Mouse (Mus musculus) gastrocnemius, postnatal 25 days (tissue): ENCODE data around the gene Kcnn4. TPM values are rescaled to one million over a fixed set of nuclear protein-coding genes. Genes with fewer than 3 reads are reported as not detected.

ENCODE experiments used
- DNase-seq: peaks from one replicate; pipeline ENCODE4 v3.0.0; 2022
- long read RNA-seq, 2 experiments: library from polyadenylated mRNA; stranded (forward); transcript quantifications; one replicate each; pipeline ENCODE4 v2.0.0; 2021
- total RNA-seq, 2 experiments: library from RNA; stranded (reverse); gene quantifications; 1 replicate in 1 of 2; 2 replicates in 1 of 2; pipeline ENCODE4 v1.2.3; 2021

The Kcnn4 gene
- under 1 TPM; 0.13 to 0.70 TPM for total RNA-seq
- long read RNA-seq, experiment 1 = 0 reads
- long read RNA-seq, experiment 2 = 0 reads

DNA sequence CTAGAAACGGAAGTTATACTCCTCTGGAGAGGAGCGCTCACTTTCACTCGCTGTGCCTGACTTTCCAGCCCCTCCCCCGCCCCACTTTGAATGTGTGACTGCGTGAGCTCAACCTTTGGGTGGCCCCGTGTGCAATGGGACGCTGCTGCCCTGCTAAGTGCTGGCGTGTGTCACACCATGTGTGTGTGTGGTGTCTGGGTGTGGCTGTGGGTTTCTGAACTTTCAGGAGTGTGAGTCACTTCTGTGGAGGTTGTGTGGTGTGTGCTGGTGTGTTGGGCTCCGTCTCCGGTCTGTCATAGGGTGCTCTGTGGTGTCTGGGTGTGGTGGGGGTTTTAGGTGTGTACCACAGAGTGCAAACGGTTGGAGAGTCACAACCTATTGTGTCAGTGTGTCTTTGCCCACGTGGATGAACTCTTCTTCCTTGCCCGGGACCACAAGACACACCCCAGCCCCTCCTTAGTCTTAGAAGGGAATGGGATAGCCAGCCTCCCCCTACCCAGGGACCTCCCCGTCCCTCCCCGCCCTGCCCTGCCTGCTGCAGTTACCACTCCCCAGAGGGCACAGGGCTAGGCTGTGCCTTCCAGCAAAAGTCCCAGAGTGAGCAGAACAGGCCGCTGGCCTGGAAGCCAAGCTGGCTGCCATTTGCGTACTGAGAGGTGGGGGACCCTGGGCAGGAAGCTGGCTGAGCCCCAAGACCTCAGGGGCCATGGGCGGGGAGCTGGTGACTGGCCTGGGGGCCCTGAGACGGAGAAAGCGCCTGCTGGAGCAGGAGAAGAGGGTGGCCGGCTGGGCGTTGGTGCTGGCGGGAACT, at the start of gene Kcnn4:
TSS of gene Kcnn4 (plus strand) at position 533 of the 811 bp plus-strand sequence.
- DNase-seq = no peak

DNA sequence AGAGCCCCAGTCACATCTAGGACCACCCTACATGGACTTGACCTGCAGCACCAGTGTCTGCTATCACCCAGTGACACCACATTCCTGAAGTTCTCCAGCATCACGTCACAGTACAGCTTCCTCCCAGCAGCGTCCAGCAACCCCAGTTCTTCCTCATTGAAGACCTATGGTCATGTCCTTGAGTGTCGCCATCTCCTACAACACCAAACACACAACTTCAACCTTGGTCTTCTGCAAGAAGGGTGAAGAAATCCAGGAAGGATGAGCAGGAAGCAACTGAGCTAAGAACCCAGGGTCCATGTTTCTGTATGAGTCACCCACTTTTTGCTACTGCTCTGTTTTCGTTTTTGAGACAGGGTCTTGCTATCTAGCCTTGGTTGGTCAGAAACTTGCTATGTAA, 47.5 kb upstream of the Kcnn4 start:
- DNase-seq = no peak

DNA sequence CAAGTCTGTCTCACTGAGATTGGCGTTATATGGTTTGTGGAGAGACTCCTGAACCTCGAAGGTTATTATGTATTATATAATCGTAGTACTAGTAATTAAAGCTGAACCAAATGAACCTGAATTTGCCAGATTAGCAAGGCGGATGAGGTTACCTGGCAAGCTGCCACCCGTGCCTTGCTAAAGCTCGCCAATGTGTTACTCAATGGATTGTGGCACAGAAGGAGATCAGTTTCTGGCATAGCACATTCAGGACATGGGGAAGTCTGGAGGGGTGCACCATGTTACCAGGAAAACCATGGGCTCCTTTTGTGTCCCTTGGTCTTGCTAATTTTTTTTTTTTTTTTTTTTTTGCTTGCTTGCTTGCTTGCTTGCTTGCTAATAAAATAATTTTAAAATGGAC, 44.9 kb upstream of the Kcnn4 start:
- no peak for DNase-seq

DNA sequence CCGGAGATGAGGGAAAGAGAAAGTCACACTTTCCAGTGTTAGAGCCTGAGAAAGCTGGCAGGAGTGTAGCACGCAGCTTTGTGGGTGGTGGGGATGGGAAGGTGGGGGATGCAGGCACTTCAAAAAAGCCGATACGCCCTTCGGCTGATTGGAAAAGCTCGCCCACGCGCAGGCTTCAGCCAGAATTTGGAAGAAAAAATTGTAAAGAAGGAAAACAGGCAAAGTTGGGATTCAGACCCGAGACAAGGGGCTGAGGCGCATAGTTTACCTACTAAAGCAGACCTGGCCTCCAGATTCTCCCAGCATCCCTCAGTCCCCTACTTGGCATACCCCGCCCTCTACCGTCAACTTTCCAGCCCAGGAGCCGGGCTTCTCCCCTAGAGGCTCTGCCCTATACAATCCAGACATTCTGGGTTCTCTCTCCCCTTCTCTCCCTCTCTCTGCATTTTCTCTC, 44.4 kb upstream of the Kcnn4 start:
- DNase-seq = no peak

DNA sequence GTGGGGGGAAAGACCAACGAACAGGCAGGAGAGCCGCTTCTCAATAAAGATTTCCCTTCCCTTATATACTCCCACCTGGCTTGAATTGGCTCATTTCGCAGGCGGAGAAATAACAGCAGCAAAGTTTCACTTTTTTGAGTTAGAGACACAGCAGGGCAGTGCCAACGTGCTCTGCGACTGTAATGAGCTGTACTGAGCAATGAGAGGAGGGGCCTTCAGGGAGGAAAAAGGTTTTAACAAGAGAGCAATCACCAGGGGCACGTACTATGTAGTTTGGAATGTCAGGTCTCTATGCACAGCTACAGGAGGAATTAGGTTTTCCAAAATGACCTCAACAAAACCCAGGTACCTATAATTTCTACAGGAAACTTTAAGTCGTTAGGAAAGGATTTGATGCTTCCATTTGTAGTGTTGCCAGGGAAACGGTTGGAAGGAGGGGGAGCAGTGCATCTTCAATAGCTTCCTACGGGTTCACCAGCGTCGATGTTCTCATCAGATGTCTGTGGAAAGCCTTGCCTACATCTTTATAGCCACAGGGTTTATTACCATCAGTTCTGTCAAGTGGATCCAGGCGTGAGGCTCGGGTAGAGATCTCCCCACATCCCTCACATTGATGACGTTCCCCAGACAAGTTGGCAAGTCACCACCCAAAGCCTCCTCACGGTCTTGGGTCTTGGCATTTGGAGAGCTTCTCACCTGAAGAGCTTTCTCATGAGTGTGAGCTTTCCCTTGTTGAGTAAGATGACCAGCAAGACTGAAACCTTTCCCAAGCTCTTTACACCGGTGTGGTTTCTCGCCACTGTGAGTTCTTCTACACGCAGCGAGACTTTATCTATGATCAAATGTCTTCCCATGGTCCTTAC, 43.6 kb upstream of the Kcnn4 start:
- no peak for DNase-seq

DNA sequence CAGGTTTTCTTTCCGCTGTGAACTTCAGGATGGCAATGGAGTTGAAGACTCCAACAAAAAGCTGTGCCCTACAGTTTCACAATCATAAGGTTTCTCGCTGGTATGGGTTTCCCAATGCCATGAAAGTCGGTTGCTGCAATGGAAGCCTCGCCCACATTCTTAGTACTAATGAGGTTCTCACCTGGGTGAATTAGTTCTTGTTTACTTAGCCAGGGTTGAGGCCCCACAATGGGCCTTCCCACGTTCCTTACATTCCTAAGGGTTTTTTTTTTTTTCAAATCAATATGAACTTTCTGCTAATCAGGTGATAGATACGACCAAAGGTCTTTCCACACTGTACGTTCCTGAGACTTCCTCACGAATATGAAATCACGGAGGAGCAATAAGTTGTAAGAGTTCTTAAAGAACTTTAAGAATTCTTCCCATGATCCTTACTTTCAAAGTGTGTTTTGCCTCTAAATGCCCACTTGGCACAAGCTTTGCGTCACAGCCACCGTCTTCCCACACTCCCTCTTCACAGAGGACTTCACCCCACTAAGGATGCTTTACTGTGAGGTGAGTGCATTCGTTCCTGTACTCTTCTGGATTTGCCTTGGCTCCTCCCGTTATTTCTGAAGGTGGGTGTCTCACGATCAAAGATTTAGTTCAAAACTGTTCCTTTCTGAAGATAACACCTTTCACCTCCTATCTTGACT, 42.6 kb upstream of the Kcnn4 start:
- no peak for DNase-seq

DNA sequence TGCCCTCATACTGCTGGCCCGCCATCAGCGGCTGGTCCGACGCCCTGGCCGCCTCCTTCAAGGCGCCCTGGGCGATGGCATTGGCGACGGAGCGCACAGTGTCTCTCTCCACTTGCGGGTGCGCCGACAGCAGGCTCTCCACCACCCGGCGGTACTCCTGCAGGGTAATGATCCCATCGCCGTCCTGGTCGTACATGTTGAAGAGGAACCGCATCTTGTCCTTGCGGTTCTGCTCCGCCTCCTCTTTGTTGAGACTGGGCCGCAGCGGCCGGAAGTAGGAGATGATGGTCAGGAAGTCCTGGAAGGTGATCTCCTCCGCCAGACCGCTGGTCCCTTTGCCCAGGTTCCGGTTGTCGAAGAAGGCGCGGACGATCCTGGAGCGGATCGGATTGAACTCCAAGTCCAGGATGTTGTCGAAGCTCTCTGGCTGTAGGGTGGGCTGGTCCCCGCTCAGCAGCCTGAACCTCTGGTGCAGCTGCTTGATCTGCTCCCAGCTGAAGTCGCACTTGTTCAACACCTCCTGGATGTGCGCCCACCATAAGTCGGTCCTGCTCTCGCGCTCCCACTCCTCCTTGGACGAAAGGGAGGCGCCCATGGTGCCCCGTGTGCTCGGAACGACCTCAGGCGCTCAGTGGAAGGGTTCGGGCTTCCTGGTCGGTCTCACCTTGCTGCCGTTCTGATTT, 36.6 kb upstream of the Kcnn4 start, which contains the start of gene Tescl:
TSS of gene Tescl (minus strand) at position 633 of the 683 bp plus-strand sequence.
- no peak for DNase-seq

DNA sequence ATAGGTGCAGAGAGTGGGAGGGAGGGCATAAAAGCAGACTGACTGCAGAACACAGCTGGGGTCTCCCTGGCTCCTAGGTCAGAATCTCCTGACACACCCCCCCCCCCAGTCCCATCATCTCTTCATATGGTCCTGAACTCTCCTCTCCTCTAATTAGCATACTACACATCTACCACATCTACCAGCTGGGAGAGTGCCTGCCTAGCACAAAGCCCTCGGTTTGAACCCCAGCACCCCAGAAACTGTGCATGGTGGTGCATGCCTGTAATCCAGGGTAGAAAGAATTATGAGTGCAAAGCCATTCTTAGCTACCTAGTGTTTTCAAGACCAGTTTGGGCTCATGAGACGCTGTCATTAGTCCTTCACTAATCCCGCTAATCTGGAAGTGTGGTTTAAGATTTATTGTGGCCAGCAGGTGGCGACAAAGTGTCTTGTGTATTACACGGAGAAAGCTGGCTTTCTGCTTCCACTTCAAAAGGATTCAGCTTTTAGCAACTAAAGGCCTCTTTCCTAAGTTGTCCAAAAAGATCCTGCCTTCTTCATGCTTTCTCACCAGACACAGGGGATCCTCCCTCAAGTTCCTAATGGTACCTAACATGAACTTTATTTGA, 34.3 kb upstream of the Kcnn4 start:
- DNase-seq = no peak

DNA sequence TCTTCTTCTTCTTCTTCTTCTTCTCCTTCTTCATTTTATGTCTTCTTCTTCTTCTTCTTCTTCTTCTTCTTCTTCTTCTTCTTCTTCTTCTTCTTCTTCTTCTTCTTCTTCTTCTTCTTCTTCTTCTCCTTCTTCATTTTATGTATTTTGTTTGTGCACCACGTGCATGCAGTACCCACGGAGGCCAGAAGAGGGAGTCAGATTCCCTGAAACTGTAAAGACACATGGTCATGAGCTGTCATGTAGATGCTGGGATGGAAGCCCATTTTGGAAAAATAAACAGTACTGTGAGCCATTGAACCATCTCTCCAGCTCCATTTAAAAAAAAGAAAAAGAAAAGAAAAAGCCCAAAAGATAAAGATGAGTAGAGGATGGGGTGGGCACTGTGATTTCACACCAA, 31.8 kb upstream of the Kcnn4 start:
- DNase-seq = no peak

DNA sequence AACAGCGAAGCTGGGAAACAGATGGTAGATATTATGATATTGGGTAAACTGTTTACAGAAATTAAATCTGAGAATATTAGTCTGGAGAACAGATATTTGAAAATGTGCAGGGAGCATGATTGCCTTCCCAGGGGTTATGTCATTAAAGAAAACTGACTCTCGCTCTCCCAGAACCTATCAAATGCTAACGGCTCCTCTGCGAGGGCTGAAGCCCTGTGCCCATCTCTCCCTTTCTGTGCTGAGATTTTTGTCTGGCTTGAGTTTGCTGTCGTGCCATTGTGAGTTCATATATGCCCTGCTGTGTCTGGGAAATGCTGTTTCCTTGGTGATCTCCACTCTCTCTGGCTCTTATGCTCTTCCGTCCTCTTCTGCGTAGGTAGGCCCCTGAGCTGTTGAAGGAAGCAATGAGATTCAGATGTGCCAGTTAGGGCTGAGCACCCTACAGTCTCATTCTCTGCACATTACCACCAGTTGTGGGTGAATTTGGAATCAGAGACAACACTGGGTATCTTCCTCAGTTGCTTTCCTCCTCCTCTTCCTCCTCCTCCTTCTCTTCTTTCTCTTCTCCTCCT, 26.3 kb upstream of the Kcnn4 start:
- no peak for DNase-seq

DNA sequence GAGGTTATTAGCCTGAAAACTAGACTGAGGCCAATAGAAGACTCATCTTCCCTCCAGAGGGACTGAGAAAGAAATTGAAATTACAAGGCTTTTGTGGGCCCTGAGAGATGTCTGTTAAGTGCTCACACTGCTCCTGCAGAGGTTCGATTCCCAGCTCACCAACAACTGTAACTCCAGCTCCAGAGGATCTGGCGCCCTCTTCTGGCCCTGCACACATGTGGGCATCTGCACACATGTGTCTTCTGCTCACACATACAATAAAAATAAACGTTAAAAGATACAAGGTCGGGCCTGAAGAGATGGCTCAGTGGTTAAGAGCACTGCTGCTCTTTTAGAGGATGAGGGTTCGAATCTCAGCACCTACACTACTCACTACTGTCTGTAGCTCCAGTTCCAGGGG, 23.6 kb upstream of the Kcnn4 start:
- no peak for DNase-seq

DNA sequence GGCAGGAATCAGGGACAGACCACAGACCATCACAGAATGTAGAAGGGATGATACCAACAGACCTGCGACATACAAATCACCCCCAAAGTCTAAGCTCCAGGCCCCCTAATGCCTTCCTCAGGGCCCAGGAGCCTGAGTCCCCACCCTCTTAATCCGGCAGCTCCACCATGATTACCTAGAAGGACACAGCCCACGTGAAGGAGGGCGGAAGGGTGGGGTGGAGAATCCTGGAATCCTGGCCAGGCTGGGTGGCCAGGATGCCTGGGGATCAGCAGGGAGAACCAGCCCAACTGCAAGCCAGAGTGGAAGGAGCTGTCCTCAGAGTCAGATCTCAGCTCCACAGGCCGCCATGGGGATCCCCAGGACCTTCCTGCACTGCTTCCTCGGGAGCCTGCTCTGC, 21.2 kb upstream of the Kcnn4 start, which contains the start of gene Lypd5:
TSS of gene Lypd5 (plus strand) at position 301 of the 400 bp plus-strand sequence.
- no peak for DNase-seq

DNA sequence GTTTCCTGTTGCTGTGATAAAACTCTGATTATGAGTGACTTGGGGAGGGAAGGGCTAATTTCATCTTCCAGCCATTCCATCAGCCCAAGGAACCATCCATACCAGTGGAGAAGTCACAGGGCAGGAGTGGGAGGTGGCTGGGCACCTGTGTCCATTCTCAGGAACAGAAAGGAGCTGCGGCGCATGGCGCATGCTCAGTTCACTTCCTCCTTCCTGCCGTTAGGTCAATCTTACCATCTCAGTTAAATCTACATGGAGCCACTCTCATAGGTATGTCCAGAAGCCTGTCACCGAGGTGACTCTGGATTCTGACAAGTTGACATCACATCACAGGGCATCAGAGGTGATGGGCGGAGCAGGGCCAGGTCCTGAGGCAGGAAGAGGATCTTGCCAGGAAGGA, 14.4 kb upstream of the Kcnn4 start:
- DNase-seq = no peak

DNA sequence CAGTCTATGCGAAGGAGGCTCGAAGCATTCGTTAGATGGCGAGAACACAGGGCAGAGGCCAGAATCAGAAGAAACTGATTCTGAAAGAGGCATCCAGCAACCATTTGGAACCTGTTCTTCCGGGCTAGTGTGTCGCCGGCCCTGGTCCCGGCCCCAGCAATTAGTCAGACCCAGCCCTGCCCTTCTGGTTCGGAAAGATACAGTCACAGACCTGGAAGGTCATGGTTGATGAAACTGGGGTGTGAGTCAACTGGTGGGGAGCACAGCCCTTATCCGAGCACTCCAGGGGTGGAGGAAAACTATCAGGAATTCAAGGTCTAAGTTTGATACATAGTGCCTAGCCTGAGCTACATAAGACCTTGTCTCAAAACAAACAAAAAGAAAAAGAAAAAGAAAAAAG, 14.0 kb upstream of the Kcnn4 start:
- DNase-seq = no peak

DNA sequence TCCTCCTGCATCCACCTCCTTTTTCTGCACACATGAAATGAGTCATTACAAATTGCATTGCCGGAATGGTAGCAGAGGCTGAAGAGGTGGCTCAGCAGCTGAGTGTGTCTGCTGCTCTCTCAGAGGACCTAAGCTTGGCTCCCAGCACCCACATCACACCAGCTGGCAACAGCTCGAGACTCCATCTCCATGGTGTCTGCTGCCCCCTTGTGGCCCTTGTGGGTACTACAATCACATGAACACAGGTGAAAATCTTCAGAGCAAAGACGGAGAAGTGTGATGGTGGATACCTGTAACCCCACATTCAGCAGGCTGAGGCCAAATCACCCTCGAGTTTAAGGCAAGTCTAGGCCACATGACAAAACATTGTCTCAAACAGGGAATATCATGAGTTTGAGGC, 12.2 kb upstream of the Kcnn4 start:
- no peak for DNase-seq

DNA sequence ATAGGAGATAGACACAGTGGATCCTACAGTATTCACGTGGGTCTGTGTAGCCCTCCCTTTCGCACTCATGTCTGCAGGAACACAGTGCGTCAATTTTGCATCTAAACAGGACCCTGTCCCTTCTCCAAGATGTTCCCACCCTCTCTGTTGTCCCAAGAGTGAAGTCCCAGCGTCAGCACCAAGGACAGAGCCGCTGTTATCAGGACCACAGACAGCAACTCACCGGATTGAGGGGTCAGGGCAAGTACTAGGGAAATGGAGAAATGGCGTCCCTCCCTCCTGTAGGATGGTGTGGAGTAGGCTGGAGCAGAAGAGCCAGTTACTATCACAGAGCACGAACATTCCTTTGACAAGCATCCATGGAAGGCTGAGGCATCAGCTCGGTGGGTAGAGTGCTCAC, 10.8 kb upstream of the Kcnn4 start:
- no peak for DNase-seq

DNA sequence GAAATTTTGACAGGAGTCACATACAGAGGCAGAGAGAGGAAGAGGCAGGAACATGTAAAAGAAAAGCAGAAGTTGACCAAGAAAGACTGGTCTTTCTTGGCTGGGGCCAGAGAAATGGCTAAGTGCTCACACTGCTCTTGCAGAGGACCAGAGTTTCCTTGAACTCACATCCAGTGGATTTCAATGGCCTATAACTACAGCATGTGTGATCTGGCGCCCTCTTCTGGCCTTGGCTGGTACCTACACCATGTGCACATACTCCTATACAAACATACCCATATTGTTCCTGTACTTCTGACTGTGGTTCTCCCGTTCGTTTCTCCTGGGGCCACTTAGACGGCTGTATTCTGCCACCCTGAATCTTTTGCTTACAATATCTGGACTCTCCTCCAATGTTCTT, 9.1 kb upstream of the Kcnn4 start:
- no peak for DNase-seq

DNA sequence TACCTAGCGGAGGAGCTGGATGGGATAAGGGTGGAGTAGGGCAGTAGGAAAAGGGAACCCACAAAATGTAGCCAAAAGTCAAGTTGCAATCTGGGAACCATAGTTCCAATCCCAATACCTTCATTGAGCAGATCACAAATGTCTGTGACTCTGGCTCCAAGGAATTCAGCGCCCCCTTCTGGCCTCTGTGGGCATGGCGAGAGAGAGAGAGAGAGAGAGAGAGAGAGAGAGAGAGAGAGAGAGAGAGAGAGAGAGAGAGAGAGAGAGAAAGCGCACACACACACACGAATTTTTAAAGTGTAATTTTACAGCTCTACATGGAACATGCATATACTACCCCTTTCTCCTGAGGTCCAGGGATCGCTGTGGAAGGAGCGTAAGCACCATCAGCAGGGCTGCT, 6.8 kb upstream of the Kcnn4 start:
- no peak for DNase-seq

DNA sequence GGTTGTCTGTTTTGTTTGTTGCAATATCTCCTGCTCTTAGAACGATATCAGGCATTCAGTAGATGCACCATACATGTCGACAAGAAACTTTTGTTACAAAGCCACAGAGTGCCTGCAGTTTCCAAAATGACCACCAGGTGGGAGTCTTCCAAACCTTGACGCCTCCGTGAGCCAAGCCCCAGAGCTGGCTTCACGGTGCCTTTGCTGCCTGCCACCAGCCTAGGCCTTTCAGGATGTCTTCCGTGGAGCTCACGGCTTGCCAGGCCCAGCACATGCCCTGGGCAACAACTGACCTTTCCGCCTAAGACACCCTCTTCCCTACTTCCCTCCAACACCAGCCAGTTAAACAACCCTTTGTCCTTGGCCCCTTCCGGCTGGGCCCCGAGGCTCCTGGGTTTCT, 5.2 kb upstream of the Kcnn4 start:
- DNase-seq = peak; percentile 65

DNA sequence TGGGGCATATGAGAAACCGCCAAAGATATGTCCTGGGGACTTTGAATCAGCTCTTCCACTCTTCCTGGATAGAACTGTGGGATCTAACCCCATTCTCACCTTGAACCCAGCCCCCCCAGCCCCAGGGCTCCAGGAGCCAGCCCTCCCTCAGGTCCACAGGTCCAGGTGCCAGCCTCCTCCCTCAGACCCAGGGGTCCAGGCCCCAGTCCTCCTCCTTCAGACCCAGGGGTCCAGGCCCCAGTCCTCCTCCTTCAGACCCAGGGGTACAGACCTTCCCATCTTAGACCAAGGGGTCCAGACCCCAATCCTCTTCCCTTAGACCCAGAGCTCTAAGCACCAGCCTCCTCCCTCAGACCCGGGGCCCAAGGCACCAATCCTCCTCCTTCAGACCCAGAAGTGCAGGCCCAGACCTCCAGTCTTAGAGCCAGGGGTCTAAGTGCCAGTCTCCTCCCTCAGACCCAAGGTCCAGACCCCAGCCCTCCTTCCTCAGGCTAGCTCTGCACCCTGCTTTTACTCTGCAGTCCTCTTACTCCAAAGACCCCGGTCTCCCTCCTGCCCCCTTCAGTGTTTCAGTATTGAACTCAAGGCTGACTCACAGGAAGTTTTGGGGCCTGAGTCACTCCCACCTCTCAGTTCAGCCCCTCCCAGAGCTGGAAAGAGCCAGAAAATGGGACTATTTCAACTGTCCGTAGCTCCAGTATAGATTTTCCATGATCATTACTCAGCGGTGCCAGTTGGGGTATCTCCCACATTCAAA, 4.6 kb upstream of the Kcnn4 start:
- DNase-seq = no peak
